Mouse (Mus musculus) stomach, embryonic 15.5 days (tissue): ENCODE results near the gene Fam111a. TPM values are rescaled to one million over a fixed set of nuclear protein-coding genes. Genes with fewer than 3 reads are reported as not detected.

Source experiments
- ATAC-seq: fragments of 200-750 bp; cut with Nextera tagmentation; 2 replicates; pipeline ENCODE4 v1.8.0; 2017; ENCODE audit warnings: low read depth, moderate number of reproducible peaks, moderate TSS enrichment; ENCODE audit not compliant: insufficient read depth, low FRiP score
- H3K27ac ChIP-seq: fragments of 300-500 bp; sonication (generic); 2 replicates; pipeline ENCODE4 v1.5.1; 2015; ENCODE audit warnings: mild to moderate bottlenecking, inconsistent platforms
- H3K27me3 ChIP-seq: fragments of 300-500 bp; sonication (generic); replicated peaks from 2 replicates; pipeline ENCODE4 v1.6.1; 2015; ENCODE audit warnings: inconsistent platforms
- H3K36me3 ChIP-seq: fragments of 300-500 bp; sonication (generic); 2 replicates; pipeline ENCODE4 v1.6.1; 2015; ENCODE audit warnings: inconsistent platforms
- H3K4me1 ChIP-seq: fragments of 300-500 bp; sonication (generic); 2 replicates; pipeline ENCODE4 v1.6.1; 2015; ENCODE audit warnings: inconsistent platforms
- H3K4me2 ChIP-seq: fragments of 300-500 bp; sonication (generic); 2 replicates; pipeline ENCODE4 v1.6.1; 2015; ENCODE audit warnings: mild to moderate bottlenecking, inconsistent platforms
- H3K4me3 ChIP-seq: fragments of 300-500 bp; sonication (generic); replicated peaks from 2 replicates; pipeline ENCODE4 v1.5.1; 2015; ENCODE audit warnings: inconsistent platforms
- H3K9ac ChIP-seq: fragments of 300-500 bp; sonication (generic); 2 replicates; pipeline ENCODE4 v1.6.1; 2015; ENCODE audit warnings: inconsistent platforms
- H3K9me3 ChIP-seq: fragments of 300-500 bp; sonication (generic); 2 replicates; pipeline ENCODE4 v1.6.1; 2016; ENCODE audit warnings: inconsistent platforms
- WGBS: fragments of 180-500 bp; shearing (Covaris S2); methylation state at CpG from one replicate; pipeline ENCODE4 v1.1.7; 2015; 5-methylcytosine and 5-hydroxymethylcytosine counted together
- polyA plus RNA-seq: library from polyadenylated mRNA; unstranded; fragments of >200 nt; fragmentation: Nextera tagmentation; extraction: Ambion mirVana; gene quantifications from 2 replicates; pipeline ENCODE4 v1.2.1, GENCODE M21; 2015

Gene Fam111a
- polyA plus RNA-seq, 1 experiment from 2014 or later = 20.5 TPM

DNA sequence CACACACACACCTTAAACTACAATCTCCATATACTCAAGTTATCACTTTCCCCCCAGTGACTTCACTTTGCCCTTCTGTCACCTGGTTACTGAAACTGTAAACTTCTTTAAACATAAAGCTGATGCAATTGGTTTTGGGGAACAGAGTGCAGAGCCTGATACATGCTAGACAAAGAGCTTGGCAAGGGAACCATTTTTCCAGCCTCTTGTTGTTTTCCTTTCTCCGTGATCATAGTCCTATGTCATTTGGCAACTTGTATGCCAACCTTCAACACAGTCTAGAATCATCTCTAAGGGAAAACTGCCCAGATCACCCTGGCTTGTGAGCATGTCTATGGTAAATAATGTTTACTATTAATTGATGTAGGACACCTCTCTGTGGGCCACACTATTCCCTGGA is 92.5 kb downstream of the Fam111a start:
- Histone ChIP-seq H3K9ac (no peak overlapping the region), H3K4me2 (no peak overlapping the region), H3K27ac (no peak overlapping the region), H3K36me3 (no peaks in the 10 kb centered on the region), H3K4me1 (no peaks in the 10 kb centered on the region), H3K4me3 (no peak overlapping the region), H3K27me3 (no peaks in the 10 kb centered on the region), H3K9me3 (no peaks in the 10 kb centered on the region)
- no peak for ATAC-seq
- WGBS = 72% methylated on average over 1 of the region's 1 CpGs

Other genes starting within 250 kb of the Fam111a start
- not detected in 2 replicates for gene Olfr1436, start 246.6 kb upstream of the Fam111a start, polyA plus RNA-seq
- gene Olfr1437, start 220.6 kb upstream of the Fam111a start, polyA plus RNA-seq = not detected in 2 replicates
- not detected in 2 replicates for gene Olfr1438-ps1, start 209.8 kb upstream of the Fam111a start, polyA plus RNA-seq
- not detected in 2 replicates for gene Olfr1440, start 158.5 kb upstream of the Fam111a start, polyA plus RNA-seq
- gene Olfr1441, start 128.3 kb upstream of the Fam111a start, polyA plus RNA-seq = not detected in 2 replicates
- not detected in 2 replicates for gene Pfpl, start 117.8 kb upstream of the Fam111a start, polyA plus RNA-seq
- 1.2 and 1.3 TPM in 2 replicates for gene Mpeg1, start 85.0 kb upstream of the Fam111a start, polyA plus RNA-seq
- gene Dtx4, start 44.3 kb upstream of the Fam111a start, polyA plus RNA-seq = 14.7 and 18.6 TPM in 2 replicates
- gene Gm4952, start 54.2 kb downstream of the Fam111a start, polyA plus RNA-seq = 0.32 and 0.43 TPM in 2 replicates
- gene Glyat, start 87.6 kb downstream of the Fam111a start, polyA plus RNA-seq = not detected in 2 replicates
- not detected in 2 replicates for gene Olfr1442, start 124.7 kb downstream of the Fam111a start, polyA plus RNA-seq
- gene Olfr1443, start 132.4 kb downstream of the Fam111a start, polyA plus RNA-seq = not detected in 2 replicates
- 0.43 and 0.82 TPM in 2 replicates for gene Keg1, start 150.0 kb downstream of the Fam111a start, polyA plus RNA-seq
- 1.2 TPM in 2 replicates for gene Cntf, start 219.9 kb downstream of the Fam111a start, polyA plus RNA-seq